Mouse (Mus musculus) erythroblast, embryonic 14.5 days (primary cell): Measurements from ENCODE around the gene St7l. TPM values are rescaled to one million over a fixed set of nuclear protein-coding genes. Genes with fewer than 3 reads are reported as not detected.

Source experiments
- H3K27me3 ChIP-seq: 2 replicates; pipeline ENCODE4 v1.6.1; 2012; ENCODE audit warnings: inconsistent platforms; ENCODE audit not compliant: control insufficient read depth
- H3K36me3 ChIP-seq: 2 replicates; pipeline ENCODE4 v1.6.1; 2012; ENCODE audit warnings: mild to moderate bottlenecking, inconsistent platforms; ENCODE audit not compliant: control insufficient read depth
- H3K4me1 ChIP-seq: 2 replicates; pipeline ENCODE4 v1.6.1; 2012; ENCODE audit warnings: inconsistent platforms; ENCODE audit not compliant: control insufficient read depth
- H3K4me3 ChIP-seq: replicated peaks from 2 replicates; pipeline ENCODE3; 2012; ENCODE audit warnings: moderate library complexity, mild to moderate bottlenecking, inconsistent platforms
- H3K9me3 ChIP-seq: 2 replicates; pipeline ENCODE4 v1.6.1; 2012; ENCODE audit warnings: low read length, inconsistent platforms, mixed read lengths; ENCODE audit not compliant: control insufficient read depth
- GATA1 ChIP-seq: IDR thresholded peaks from 2 replicates; pipeline ENCODE4 v1.6.1; 2012; ENCODE audit warnings: low read length, inconsistent platforms, mixed read lengths
- TAL1 ChIP-seq: IDR thresholded peaks from 3 replicates; pipeline ENCODE4 v1.6.1; 2012; ENCODE audit warnings: low read length, inconsistent platforms, mixed read lengths
- polyA plus RNA-seq: library from polyadenylated mRNA; stranded (reverse); fragments of >175 nt; gene quantifications from 2 replicates; pipeline ENCODE4 v1.2.3, GENCODE M21; 2012

The St7l gene
- polyA plus RNA-seq, 1 experiment, result 0.44 TPM

GRCm38 (mm10) chr3:104956131-104956581, 92.4 kb downstream of the St7l start:
- Histone ChIP-seq H3K4me3 (no peak overlapping the region), H3K27me3 (peaks cover 29% of the 10 kb centered on the region), H3K9me3 (no peaks in the 10 kb centered on the region; the same call in 1 of the 2 replicates), H3K4me1 (no peaks in the 10 kb centered on the region), H3K36me3 (peaks cover 1% of the 10 kb centered on the region; the same call in 1 of the 2 replicates)
- TF ChIP-seq GATA1 (no peak), TAL1 (no peak)

- no peaks in the 10 kb centered on the region for H3K36me3 ChIP-seq
- H3K9me3 ChIP-seq, result no peaks in the 10 kb centered on the region; the same call in 1 of the 2 replicates
- H3K4me3 ChIP-seq, result no peak overlapping the region
- TF ChIP-seq TAL1 (no peak), GATA1 (no peak)
- 0 out of 2 replicates have a peak, but pooled peaks cover 2% of the 10 kb centered on the region for H3K4me1 ChIP-seq
- peaks cover 65% of the 10 kb centered on the region for H3K27me3 ChIP-seq
Observed at GRCm38 (mm10) chr3:104960026-104961000, 96.5 kb downstream of the St7l start.

- H3K36me3 ChIP-seq, result no peaks in the 10 kb centered on the region
- H3K27me3 ChIP-seq, result peaks cover 71% of the 10 kb centered on the region
- no peaks in the 10 kb centered on the region; the same call in 1 of the 2 replicates for H3K9me3 ChIP-seq
- TF ChIP-seq GATA1 (no peak), TAL1 (no peak)
- 0 out of 2 replicates have a peak, but pooled peaks cover 2% of the 10 kb centered on the region for H3K4me1 ChIP-seq
- H3K4me3 ChIP-seq, result no peak within 1 kb of the TSS
Observed at GRCm38 (mm10) chr3:104961066-104962059, 97.6 kb downstream of the St7l start, which contains the start of gene Wnt2b. Wnt2b (minus strand) TSS chr3:104961921.

GRCm38 (mm10) chr3:104962141-104962611, 98.4 kb downstream of the St7l start:
- no peak overlapping the region for H3K4me3 ChIP-seq
- peaks cover 72% of the 10 kb centered on the region for H3K27me3 ChIP-seq
- H3K4me1 ChIP-seq, result 0 out of 2 replicates have a peak, but pooled peaks cover 2% of the 10 kb centered on the region
- H3K9me3 ChIP-seq, result no peaks in the 10 kb centered on the region; the same call in 1 of the 2 replicates
- TF ChIP-seq GATA1, result no peak
- TF ChIP-seq TAL1, result no peak
- H3K36me3 ChIP-seq, result no peaks in the 10 kb centered on the region

- peaks cover 79% of the 10 kb centered on the region for H3K27me3 ChIP-seq
Observed at GRCm38 (mm10) chr3:104962866-104963265, 99.1 kb downstream of the St7l start.

DNA sequence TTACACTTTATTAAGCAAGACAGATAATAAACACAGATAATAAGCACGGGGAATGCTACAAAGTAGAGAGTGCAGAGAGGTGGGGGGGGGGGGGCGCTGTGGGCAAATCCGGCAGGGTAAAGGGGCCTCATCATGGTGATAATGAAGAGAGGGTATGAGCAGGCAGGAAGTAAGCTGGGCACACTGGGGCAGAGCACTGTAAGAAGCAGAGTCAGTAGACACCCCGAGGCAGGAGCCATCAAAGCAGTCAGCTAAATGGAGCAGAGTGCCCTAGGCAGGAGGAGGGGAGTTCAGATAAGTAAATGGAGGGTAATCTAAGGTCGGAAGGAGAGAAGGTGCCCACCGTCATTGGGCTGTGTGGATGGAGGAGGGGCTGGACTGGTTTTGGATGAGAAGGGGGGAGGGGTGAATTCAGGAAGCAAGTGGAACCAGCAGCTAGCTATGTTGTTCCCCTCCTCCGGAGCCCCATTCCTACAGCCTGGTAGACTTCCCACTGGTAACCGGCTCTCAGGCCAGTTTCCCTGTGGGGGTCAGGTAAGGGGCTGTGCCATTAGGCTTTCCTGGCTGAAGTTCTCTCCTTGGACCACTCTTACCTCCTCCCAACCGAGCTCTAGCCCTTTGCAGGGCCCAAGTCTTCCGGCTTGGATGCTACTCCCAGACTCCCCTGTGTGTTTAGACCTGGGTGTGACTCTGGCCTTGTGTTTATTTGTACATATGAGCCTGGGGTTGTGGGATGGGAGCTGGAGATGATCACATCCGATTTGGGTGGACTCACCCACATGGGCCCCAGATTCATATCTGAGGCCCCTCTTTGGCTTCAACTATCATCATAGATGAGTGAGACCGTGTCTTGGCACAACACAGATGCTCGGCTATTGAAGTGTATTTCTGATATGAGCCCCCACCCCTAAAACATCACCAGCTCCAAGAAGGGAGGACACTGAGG, 99.8 kb downstream of the St7l start:
- TF ChIP-seq TAL1 (no peak), GATA1 (no peak)
- H3K27me3 ChIP-seq, result peaks cover 79% of the 10 kb centered on the region
- no peak overlapping the region for H3K4me3 ChIP-seq
- no peaks in the 10 kb centered on the region for H3K36me3 ChIP-seq
- peaks cover 8% of the 10 kb centered on the region for H3K4me1 ChIP-seq
- no peaks in the 10 kb centered on the region; the same call in 1 of the 2 replicates for H3K9me3 ChIP-seq

More at GRCm38 (mm10) chr3:104962866-104963265, 99.1 kb downstream of the St7l start:
- Histone ChIP-seq H3K9me3 (no peaks in the 10 kb centered on the region; the same call in 1 of the 2 replicates), H3K36me3 (no peaks in the 10 kb centered on the region), H3K4me1 (peaks cover 5% of the 10 kb centered on the region), H3K4me3 (no peak overlapping the region)
- TF ChIP-seq TAL1, result no peak
- no peak for TF ChIP-seq GATA1

- Histone ChIP-seq H3K27me3 (peaks cover 63% of the 10 kb centered on the region), H3K4me1 (peaks cover 8% of the 10 kb centered on the region)
- TF ChIP-seq GATA1, result no peak
- no peak for TF ChIP-seq TAL1
Observed at GRCm38 (mm10) chr3:104965070-104965855, 101.5 kb downstream of the St7l start.

More at GRCm38 (mm10) chr3:104965070-104965855, 101.5 kb downstream of the St7l start:
- no peak overlapping the region for H3K4me3 ChIP-seq
- no peaks in the 10 kb centered on the region; the same call in 1 of the 2 replicates for H3K9me3 ChIP-seq
- no peaks in the 10 kb centered on the region for H3K36me3 ChIP-seq
